In the genomic region with DNA sequence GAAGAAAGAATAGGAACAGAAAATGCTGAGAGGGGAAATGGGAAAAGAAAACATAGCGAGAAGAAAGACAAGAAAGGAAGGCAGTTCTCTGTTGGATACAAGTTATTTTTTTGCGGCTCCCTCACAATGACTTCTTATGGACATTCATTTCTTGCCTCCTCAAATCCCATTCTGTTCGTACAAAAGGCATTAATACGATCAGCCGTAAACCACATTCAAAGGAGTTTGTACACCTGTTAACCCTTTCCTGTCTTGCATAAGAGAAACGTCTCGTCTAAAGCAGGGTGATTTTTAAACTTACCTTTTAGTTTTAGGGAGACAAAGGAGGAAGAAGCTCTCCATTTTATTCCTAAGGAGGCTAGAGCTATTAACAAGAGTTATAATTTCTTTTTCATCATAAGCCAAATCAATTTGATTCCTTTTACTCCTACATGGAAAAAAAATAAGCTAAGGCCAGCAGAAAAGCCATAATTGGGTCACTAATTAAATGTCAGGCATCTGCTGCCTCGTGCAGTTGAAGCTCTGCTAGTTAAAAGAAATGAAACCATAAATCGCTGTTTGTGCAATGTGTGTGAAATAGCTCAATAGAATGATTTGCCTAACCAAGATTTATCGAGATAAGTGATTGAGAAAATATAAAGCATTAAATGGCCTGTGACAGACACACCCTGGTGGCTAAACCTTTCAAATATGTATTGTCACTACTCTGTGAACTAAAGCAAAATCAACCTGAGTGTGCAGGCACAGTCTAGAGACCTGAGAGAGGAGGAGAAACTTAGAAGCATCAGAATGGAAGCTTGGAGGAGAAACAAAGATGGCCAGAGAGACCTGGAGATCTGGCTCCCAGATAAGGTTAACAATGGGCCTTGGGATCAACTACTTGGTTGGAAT, we compare ENCODE assay signal across 16 mouse cellular contexts.
DNase-seq lines count a peak whose midpoint lies in the region; ATAC-seq and TF ChIP-seq lines count a peak whose summit lies in the region.
"Had no signal": no experiment of that assay in that cellular context is flagged by ENCODE, and none has a peak within 500 bp of the region (broad histone marks: within the 10 kb centered on the region; RNA-seq: fewer than 3 reads in every experiment).

No protein-coding gene starts in this region.

- peaks cover 14% of the 10 kb centered on the region; the same call in 1 of the 2 replicates for H3K4me1 ChIP-seq in neural tube, embryonic 13.5 days (replicated peaks)
- H3K4me1 ChIP-seq: hindbrain, embryonic 12.5 days; limb, embryonic 15.5 days had no signal

- no peak for TF ChIP-seq CTCF in brain, embryonic 14.5 days (IDR thresholded peaks at IDR 0.05; ENCODE audit: borderline replicate concordance, extremely low read depth, insufficient read depth, insufficient read length)

- ATAC-seq in neural tube, embryonic 13.5 days (ENCODE audit: low read depth) = peak; percentile 47

- H3K9me3 ChIP-seq in neural tube, embryonic 13.5 days = no peaks in the 10 kb centered on the region
- H3K9me3 ChIP-seq: hindbrain, embryonic 12.5 days; limb, embryonic 15.5 days had no signal

- DNase-seq in embryo, embryonic 10 days (ENCODE audit: low spot score) = peak; percentile 8
- no peak for DNase-seq in embryo, embryonic 9.5 days (ENCODE audit: extremely low spot score)
- DNase-seq in brain, embryonic 14.5 days (ENCODE audit: low read depth) = peak; percentile 63
- DNase-seq in forelimb bud, embryonic 11.5 days (ENCODE audit: low read depth, low spot score) = peak; percentile 2
- no peak for DNase-seq in c-Kit-positive CD71-positive TER-119-positive erythroid progenitor cells, embryonic 14.5 days (ENCODE audit: low spot score)
- DNase-seq in kidney, postnatal 36 days = no peak
- DNase-seq in ovary, postnatal 36 days (ENCODE audit: low spot score) = no peak
- DNase-seq: adrenal gland, postnatal 10 days; kidney, adult 11 months; lung, adult 2 months; thymus, postnatal 25 days had no signal

- no peak overlapping the region for H3K9ac ChIP-seq in neural tube, embryonic 13.5 days
- H3K9ac ChIP-seq: hindbrain, embryonic 12.5 days; limb, embryonic 15.5 days had no signal

- H3K36me3 ChIP-seq in neural tube, embryonic 13.5 days = no peaks in the 10 kb centered on the region
- H3K36me3 ChIP-seq: hindbrain, embryonic 12.5 days; limb, embryonic 15.5 days had no signal

- peak overlapping the region; percentile 22 for H3K4me2 ChIP-seq in neural tube, embryonic 13.5 days
- H3K4me2 ChIP-seq: hindbrain, embryonic 12.5 days; limb, embryonic 15.5 days had no signal

- 0 out of 2 replicates have a peak overlapping the region, but pooled peaks have one; percentile 33 for H3K27ac ChIP-seq in neural tube, embryonic 13.5 days (replicated peaks)
- H3K27ac ChIP-seq: hindbrain, embryonic 12.5 days; limb, embryonic 15.5 days; stomach, postnatal 0 days had no signal

- H3K4me3 ChIP-seq in neural tube, embryonic 13.5 days = no peak overlapping the region
- H3K4me3 ChIP-seq: hindbrain, embryonic 12.5 days; limb, embryonic 15.5 days; myocyte had no signal

- H3K27me3 ChIP-seq in neural tube, embryonic 13.5 days = no peaks in the 10 kb centered on the region
- H3K27me3 ChIP-seq: hindbrain, embryonic 12.5 days; limb, embryonic 15.5 days had no signal

- WGBS in neural tube, embryonic 13.5 days = 19% methylated on average over 10 of the region's 10 CpGs

- TF ChIP-seq POLR2A in brain, embryonic 14.5 days (IDR thresholded peaks at IDR 0.05; ENCODE audit: borderline replicate concordance, extremely low read depth, insufficient read depth, insufficient read length, poor library complexity, severe bottlenecking) = no peak

Comparison
In these comparisons a context has a peak if more than half of its experiments do, and no peak if none do; other contexts are left out.
1. DNase-seq: peak in embryo, embryonic 10 days (single experiment), brain, embryonic 14.5 days (single experiment) and forelimb bud, embryonic 11.5 days (single experiment); none in embryo, embryonic 9.5 days (single experiment), c-Kit-positive CD71-positive TER-119-positive erythroid progenitor cells, embryonic 14.5 days (single experiment), kidney, postnatal 36 days (0 of 2) and ovary, postnatal 36 days (single experiment).